Mouse (Mus musculus): Measurements from ENCODE around the gene Zmynd10. TPM values are rescaled to one million over a fixed set of nuclear protein-coding genes. Genes with fewer than 3 reads are reported as not detected.

Gene Zmynd10
- polyA plus RNA-seq, 1 experiment from 2014 or later = 7.3 TPM

DNA sequence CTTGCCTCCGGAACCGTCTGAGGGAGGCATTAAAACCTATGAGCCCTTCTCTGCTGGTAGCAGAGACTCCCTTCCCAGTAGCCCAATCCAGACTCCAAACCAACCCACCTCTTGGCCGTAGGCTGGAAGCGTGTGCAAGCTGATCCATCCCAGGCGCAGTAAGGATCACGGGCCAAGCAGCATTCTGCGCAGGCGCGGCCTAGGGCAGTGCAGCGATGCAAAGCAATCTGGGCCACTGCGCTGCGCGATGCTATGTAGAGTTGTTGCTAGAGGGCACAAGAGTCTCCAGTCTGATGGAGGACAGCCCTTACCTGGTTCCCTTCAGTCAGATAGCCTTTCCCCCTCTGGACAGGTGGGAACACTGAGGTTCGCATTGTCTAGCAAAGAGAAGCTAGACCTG, 52.7 kb downstream of the Zmynd10 start:
- CTCF ChIA-PET = interaction anchor here (6.4 kb wide), 1 partner anchor 46 kb away, joined by 59 read pairs; no protein-coding TSS in a partner anchor
- POLR2A ChIA-PET = interaction anchor here (1.2 kb wide), 1 partner anchor 18 kb away, joined by 3 read pairs; no protein-coding TSS in a partner anchor
- in situ Hi-C loops (cut with MboI; ENCODE audit: low pct_unique_long_range_greater_than_20kb) = no loop called here
- DNase-seq (ENCODE audit: low read depth, low spot score) (no peak), ATAC-seq (no peak)
- no peak for TF ChIP-seq CTCF (IDR thresholded peaks at IDR 0.05)
- H3K27me3 ChIP-seq = no peaks in the 10 kb centered on the region

DNA sequence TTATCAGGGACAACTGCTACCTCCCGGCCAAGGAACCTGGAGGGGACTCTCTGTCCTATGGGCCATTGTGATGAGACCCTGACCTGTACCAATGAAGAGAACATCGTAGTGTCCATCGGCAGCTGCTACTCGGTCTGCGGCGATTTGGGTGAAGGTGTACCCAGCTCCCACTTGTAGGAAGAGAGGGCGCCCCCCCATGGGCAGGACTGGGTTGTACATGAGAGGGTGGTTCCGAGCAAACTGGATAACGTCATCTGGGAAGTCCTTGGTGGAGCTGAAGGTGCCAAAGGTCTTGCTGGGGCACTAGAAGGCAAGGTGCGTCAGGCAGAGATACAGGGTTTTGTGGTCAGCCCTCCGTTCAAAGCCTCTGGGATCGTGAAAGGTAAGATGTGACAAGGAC, 53.6 kb downstream of the Zmynd10 start:
- no peak for TF ChIP-seq CTCF (IDR thresholded peaks at IDR 0.05)
- ATAC-seq = no peak
- in situ Hi-C loops (cut with MboI; ENCODE audit: low pct_unique_long_range_greater_than_20kb) = no loop called here
- H3K27me3 ChIP-seq = no peaks in the 10 kb centered on the region
- DNase-seq (ENCODE audit: low read depth, low spot score) = no peak
- ChIA-PET POLR2A (interaction anchor here (1.5 kb wide), 1 partner anchor 45 kb away, joined by 6 read pairs; no protein-coding TSS in a partner anchor), CTCF (interaction anchor here (3.0 to 6.4 kb wide), 2 partner anchors 11 to 45 kb away, joined by 28 to 59 read pairs; no protein-coding TSS in a partner anchor)

Other genes with a start within 250 kb of the Zmynd10 start
- 19.2 TPM for gene Hemk1, start 208.9 kb upstream of the Zmynd10 start, polyA plus RNA-seq (2021)
- 1.2 TPM for gene 6430571L13Rik, start 206.7 kb upstream of the Zmynd10 start, polyA plus RNA-seq (2021)
- gene Cacna2d2, start 147.7 kb upstream of the Zmynd10 start, polyA plus RNA-seq (2021) = 0.01 TPM
- gene Tmem115, start 13.4 kb upstream of the Zmynd10 start, polyA plus RNA-seq (2021) = 41.1 TPM
- gene Cyb561d2, start 5.1 kb upstream of the Zmynd10 start, polyA plus RNA-seq (2021) = 26.2 TPM
- gene Nprl2, start 5.1 kb upstream of the Zmynd10 start, polyA plus RNA-seq (2021) = 32.0 TPM
- gene Rassf1, start 4.3 kb downstream of the Zmynd10 start, polyA plus RNA-seq (2021) = 51.8 TPM
- 30.1 TPM for gene Tusc2, start 16.0 kb downstream of the Zmynd10 start, polyA plus RNA-seq (2021)
- 34.4 TPM for gene Hyal2, start 20.6 kb downstream of the Zmynd10 start, polyA plus RNA-seq (2021)
- gene Hyal1, start 29.6 kb downstream of the Zmynd10 start, polyA plus RNA-seq (2021) = 1.2 TPM
- gene Naa80, start 31.6 kb downstream of the Zmynd10 start, polyA plus RNA-seq (2021) = 11.3 TPM
- 1.1 TPM for gene Hyal3, start 33.5 kb downstream of the Zmynd10 start, polyA plus RNA-seq (2021)
- gene Ifrd2, start 40.3 kb downstream of the Zmynd10 start, polyA plus RNA-seq (2021) = 19.1 TPM
- gene Sema3b, start 61.9 kb downstream of the Zmynd10 start, polyA plus RNA-seq (2021) = 39.1 TPM
- 592 TPM for gene Gnai2, start 88.1 kb downstream of the Zmynd10 start, polyA plus RNA-seq (2021)
- 0.13 TPM for gene Slc38a3, start 122.2 kb downstream of the Zmynd10 start, polyA plus RNA-seq (2021)
- 2.2 TPM for gene Gnat1, start 132.4 kb downstream of the Zmynd10 start, polyA plus RNA-seq (2021)
- 272 TPM for gene Sema3f, start 163.2 kb downstream of the Zmynd10 start, polyA plus RNA-seq (2021)
- gene Rbm5, start 223.7 kb downstream of the Zmynd10 start, polyA plus RNA-seq (2021) = 113 TPM